Mouse (Mus musculus) CH12.LX (cell line): ENCODE results near the gene Olfr432.

Experiments used
- CTCF ChIP-seq, 2 experiments: IDR thresholded peaks in 1 of 2; conservative IDR thresholded peaks in 1 of 2; 2 replicates each; pipeline ENCODE4 v1.5.1; 2011 to 2012; ENCODE audit warnings: low read depth in 2 of 2, low read length in 2 of 2, improper control_type of control experiment in 1 of 2, inconsistent platforms in 1 of 2, mild to moderate bottlenecking in 1 of 2, moderate library complexity in 1 of 2
- MAFK ChIP-seq: IDR thresholded peaks from 2 replicates; pipeline ENCODE4 v1.6.1; 2011; ENCODE audit warnings: low read length, improper control_type of control experiment; ENCODE audit not compliant: insufficient replicate concordance
- MAZ ChIP-seq: IDR thresholded peaks from 2 replicates; pipeline ENCODE4 v1.6.1; 2012; ENCODE audit warnings: low read depth, mild to moderate bottlenecking, inconsistent platforms, low read length, improper control_type of control experiment, moderate library complexity
- NELFE ChIP-seq: IDR thresholded peaks from 2 replicates; pipeline ENCODE4 v1.6.1; 2011; ENCODE audit warnings: low read depth, low read length, improper control_type of control experiment
- POLR2A ChIP-seq: IDR thresholded peaks from 2 replicates; pipeline ENCODE4 v1.6.1; 2011; ENCODE audit warnings: low read depth, mild to moderate bottlenecking, improper control_type of control experiment, low read length
- RCOR1 ChIP-seq: conservative IDR thresholded peaks from 2 replicates; pipeline ENCODE4 v1.6.1; 2012; ENCODE audit warnings: low read depth, mild to moderate bottlenecking, inconsistent platforms, low read length, improper control_type of control experiment
- SIN3A ChIP-seq: IDR thresholded peaks from 2 replicates; pipeline ENCODE4 v1.6.1; 2012; ENCODE audit warnings: low read length, improper control_type of control experiment, inconsistent platforms
- TBP ChIP-seq: conservative IDR thresholded peaks from 2 replicates; pipeline ENCODE4 v1.6.1; 2011; ENCODE audit warnings: low read depth, low read length, improper control_type of control experiment
- UBTF ChIP-seq: IDR thresholded peaks from 2 replicates; pipeline ENCODE4 v1.6.1; 2012; ENCODE audit warnings: low read depth, mild to moderate bottlenecking, inconsistent platforms, low read length, improper control_type of control experiment, moderate library complexity
- USF2 ChIP-seq: conservative IDR thresholded peaks from 2 replicates; pipeline ENCODE4 v1.6.1; 2011; ENCODE audit warnings: low read depth, low read length, improper control_type of control experiment
- ZNF384 ChIP-seq: IDR thresholded peaks from 2 replicates; pipeline ENCODE4 v1.6.1; 2012; ENCODE audit warnings: low read depth, low read length, improper control_type of control experiment, inconsistent platforms

DNA sequence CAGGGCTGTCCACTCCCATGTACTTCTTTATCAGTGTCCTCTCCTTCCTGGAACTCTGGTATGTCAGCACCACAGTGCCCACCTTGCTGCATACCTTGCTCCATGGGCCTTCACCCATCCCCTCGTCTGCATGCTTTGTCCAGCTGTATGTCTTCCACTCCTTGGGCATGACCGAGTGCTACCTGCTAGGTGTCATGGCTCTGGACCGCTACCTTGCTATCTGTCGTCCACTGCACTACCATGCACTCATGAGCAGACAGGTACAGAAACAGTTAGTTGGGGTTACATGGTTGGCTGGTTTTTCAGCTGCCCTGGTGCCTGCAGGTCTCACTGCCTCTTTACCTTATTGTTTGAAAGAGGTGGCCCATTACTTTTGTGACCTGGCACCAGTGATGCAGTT lies 1.5 kb downstream of the Olfr432 start:
- TF ChIP-seq RCOR1 (no peak), CTCF (conservative IDR thresholded peaks at IDR 0.05 in 1 of 2, IDR thresholded peaks at IDR 0.05 in 1 of 2; ENCODE audit: low read depth in 2 of 2, low read length in 2 of 2) (no peak), ZNF384 (no peak), POLR2A (no peak), NELFE (no peak), TBP (no peak), MAFK (no peak), UBTF (no peak), SIN3A (no peak), MAZ (no peak), USF2 (no peak)
